Mouse (Mus musculus): Measurements from ENCODE around the gene Sytl1.

The Sytl1 gene

GRCm38 (mm10) chr4:133262882-133263281, at the start of gene Sytl1:
TSS of gene Sytl1 (minus strand) at chr4:133263113.
- DNase-seq (ENCODE audit: low read depth) = no peak

- peak; percentile 89 for DNase-seq (ENCODE audit: low read depth)
These were observed 47.0 kb upstream of the Sytl1 start for GRCm38 (mm10) chr4:133309948-133310347.

DNA sequence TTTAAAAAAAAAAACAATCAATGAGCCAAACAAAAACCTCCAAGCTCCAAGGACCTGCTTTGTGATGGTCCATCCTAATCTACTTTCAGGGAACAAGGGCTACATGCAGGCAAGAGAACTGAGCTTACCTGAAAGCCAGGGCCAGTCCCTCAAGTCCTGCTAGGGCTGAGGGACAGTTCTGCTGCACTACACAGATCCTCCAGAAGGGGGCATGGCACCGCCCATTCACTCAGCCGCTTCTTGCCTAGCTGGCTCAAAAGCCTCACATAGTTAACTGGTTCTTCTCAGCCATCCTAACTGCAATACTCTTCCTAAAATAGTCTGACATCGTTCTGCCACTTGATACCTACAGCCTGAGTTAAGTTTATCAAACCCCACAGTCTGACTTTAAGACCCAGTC, 44.4 kb upstream of the Sytl1 start:
- peak; percentile 79 for DNase-seq (ENCODE audit: low read depth)

GRCm38 (mm10) chr4:133305825-133306224, 42.9 kb upstream of the Sytl1 start:
- no peak for DNase-seq (ENCODE audit: low read depth)

- DNase-seq (ENCODE audit: low read depth) = no peak
These were observed 41.9 kb upstream of the Sytl1 start for GRCm38 (mm10) chr4:133304770-133305169.

GRCm38 (mm10) chr4:133302668-133303067, 39.8 kb upstream of the Sytl1 start:
- no peak for DNase-seq (ENCODE audit: low read depth)

GRCm38 (mm10) chr4:133301802-133302201, 38.9 kb upstream of the Sytl1 start:
- DNase-seq (ENCODE audit: low read depth) = peak; percentile 75

DNA sequence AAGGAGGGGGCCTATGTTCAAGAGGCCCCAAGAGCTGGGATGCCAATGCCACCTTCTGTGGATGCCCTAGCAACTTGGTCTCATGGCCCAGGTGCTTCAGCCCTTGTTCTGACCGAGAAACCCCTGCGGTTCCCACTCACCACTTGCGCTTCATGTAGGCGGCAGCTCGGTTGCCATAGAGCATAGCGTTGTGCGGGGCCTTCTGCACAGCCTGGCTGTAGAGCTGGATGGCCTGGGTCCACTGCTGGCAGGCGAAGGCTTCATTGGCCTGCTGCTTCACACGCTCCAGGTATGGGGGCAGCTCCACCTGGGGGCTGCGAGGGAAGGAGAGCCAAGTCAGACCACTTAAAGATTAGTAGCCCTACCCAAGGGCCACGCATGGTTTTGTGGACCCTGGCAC, 37.5 kb upstream of the Sytl1 start:
- no peak for DNase-seq (ENCODE audit: low read depth)

- no peak for DNase-seq (ENCODE audit: low read depth)
These were observed 36.8 kb upstream of the Sytl1 start for GRCm38 (mm10) chr4:133299701-133300100.

- no peak for DNase-seq (ENCODE audit: low read depth)
These were observed 35.8 kb upstream of the Sytl1 start for GRCm38 (mm10) chr4:133298516-133299365.

DNA sequence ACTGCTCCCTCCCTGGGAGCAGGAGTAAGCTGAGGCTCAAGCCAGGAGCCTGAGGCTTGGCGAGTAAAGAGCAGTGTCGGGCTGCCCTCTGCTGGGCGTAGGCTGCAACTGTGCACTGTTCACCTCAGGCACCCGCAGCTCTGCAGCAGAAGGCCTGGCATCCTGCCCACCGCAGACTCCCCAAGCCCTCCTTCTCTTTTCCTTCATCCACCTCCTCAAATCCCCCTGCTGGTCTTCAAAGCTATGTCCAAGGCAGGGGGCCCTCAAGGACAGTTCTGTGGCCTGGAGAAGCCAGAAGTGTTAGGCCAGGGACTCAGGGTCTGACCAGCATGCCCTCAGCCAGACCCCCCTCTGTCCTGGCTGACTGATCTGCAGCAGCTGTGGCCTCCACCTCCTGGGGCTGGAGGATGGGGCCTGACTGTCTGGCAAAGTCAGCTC, 34.9 kb upstream of the Sytl1 start:
- peak; percentile 83 for DNase-seq (ENCODE audit: low read depth)

DNA sequence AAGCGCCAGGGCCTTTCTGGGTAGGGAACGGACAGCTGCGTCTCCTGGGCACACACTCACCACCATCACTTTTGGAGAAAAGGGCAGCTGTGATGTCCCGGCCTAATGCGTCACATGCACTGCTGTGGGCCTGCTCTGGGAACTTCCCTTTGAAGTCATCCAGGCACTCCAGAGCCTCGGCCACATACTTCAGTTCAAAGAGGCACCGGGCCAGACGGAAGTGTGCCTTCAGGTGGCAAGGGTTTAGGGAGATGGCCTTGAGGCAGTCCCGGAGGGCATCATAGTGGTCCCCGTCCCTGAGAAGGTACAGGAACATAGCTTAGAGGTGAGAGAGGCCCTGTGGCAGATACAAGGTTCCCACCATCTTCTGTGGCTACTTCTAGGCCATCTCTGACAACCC, 34.4 kb upstream of the Sytl1 start:
- no peak for DNase-seq (ENCODE audit: low read depth)

GRCm38 (mm10) chr4:133294084-133294483, 31.2 kb upstream of the Sytl1 start:
- no peak for DNase-seq (ENCODE audit: low read depth)

GRCm38 (mm10) chr4:133292901-133293843, 30.3 kb upstream of the Sytl1 start:
- no peak for DNase-seq (ENCODE audit: low read depth)

DNA sequence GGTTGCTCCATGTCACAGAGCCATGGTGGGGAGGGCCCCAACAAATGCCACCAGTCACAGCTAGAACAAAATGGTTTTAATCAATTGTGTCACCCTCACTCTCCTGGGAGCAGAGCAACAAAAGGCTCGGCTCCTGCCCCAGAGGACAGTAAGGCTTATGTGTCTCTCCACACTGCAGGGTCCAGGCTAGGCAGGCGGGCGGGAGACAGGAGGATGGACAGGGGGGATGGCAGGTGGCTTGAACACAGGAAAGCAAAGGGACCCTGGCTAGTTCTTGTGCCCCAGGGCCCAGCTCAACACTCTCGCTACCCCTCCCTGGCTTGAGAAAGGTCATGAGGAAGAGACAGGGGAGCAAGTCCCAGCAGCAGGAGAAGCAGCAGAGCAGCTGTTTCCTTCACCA, 29.5 kb upstream of the Sytl1 start:
- no peak for DNase-seq (ENCODE audit: low read depth)

DNA sequence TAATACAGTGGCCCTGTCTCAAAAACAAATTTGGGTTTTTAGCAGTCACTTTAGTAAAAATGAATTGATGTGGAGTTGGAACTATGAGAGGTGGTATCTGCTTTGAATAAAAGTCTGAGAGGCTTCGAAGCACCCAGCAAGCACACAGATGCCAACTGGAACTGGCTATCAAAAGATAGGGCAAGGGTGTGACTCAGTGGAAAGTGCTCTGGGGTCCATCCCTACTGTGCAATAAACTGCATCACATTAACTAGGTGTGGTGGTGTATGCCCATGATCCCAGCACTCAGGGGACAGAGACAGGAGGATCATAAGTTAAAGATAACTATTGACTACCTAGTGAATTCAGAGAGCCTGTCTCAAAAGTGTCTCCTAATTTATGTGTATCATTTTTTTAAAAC, 28.3 kb upstream of the Sytl1 start:
- no peak for DNase-seq (ENCODE audit: low read depth)

DNA sequence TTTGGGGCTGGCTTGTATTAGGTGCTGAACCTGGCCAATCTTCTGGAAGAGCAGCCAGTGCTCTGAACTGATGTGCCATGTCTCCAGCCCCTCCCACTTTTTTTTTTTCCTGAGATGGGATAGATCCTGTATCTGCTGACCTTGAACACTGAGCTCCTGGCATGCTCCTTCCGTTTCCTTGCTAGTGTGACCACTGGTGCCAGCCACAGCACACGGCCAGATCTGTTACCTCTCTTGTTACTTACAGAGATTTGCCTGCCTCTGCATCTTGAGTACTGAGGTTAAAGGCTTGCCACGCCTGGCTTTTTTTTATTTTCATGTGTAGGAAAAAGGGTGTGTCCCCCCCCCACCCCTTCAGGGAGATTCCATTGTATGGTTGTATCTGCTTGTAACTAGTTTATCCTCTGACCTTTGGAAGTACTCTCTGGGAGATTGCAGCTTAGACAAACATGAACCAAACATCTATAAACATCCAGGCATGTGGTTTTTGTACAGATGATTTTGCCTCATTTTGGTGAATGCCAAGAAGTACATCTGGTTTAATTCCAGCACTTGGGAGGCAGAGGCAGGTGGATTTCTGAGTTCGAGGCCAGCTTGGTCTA, 23.7 kb upstream of the Sytl1 start:
- DNase-seq (ENCODE audit: low read depth) = no peak

GRCm38 (mm10) chr4:133285950-133286349, 23.0 kb upstream of the Sytl1 start:
- no peak for DNase-seq (ENCODE audit: low read depth)

DNA sequence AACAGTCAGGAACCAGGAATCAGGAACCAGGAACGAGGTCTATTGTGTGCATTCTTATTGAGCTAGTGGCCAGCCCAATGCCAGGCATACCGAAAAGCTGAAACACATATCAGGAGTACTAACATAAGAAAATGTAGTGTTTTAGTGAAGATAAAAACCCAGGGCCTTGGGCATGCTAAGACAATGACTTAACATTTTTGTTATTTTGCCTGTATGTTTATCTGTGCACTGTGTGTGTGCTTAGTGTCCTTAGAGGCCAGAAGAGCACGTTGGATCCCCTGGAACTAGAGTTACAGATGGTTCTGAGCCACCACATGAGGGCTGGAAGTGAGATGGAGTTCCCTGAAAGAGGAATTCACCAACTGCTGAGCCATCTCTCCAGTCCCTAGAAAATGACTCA, 22.4 kb upstream of the Sytl1 start:
- no peak for DNase-seq (ENCODE audit: low read depth)

GRCm38 (mm10) chr4:133282656-133283055, 19.7 kb upstream of the Sytl1 start:
- DNase-seq (ENCODE audit: low read depth) = peak; percentile 8

DNA sequence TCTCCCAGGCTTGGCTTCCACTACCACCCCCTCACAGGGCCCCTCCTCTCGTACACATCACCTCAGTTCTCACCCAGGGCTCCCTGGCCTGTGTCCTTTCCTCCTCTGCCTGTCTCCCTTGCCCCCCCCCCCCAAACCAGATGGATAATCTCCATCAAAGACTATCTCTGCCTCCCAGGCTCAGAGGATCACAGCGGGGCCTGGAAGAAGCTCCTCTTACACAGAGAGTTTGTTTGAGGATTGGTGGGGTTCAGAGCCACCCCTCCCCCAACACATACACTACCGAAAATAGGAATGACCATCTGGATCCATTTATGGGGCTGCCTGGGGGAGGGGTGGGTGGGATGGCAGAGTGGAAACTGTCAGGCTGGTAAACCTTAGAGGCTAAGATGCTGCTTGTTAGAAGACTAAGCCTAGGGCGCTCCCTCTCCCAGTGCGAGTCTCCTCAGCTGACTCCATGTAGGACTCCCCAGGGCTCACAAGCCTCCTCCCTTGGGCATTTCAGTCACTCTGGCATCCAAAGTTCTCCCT, 19.1 kb upstream of the Sytl1 start:
- DNase-seq (ENCODE audit: low read depth) = peak; percentile 81

GRCm38 (mm10) chr4:133281513-133281912, 18.6 kb upstream of the Sytl1 start:
- no peak for DNase-seq (ENCODE audit: low read depth)
